Mouse (Mus musculus): ENCODE results near the gene Zdhhc5.
"Not testable (repeated sequence)": the region's sequence is repeated elsewhere in the genome, so short reads cannot be mapped to it uniquely, and the experiment has no call there.

The Zdhhc5 gene

DNA sequence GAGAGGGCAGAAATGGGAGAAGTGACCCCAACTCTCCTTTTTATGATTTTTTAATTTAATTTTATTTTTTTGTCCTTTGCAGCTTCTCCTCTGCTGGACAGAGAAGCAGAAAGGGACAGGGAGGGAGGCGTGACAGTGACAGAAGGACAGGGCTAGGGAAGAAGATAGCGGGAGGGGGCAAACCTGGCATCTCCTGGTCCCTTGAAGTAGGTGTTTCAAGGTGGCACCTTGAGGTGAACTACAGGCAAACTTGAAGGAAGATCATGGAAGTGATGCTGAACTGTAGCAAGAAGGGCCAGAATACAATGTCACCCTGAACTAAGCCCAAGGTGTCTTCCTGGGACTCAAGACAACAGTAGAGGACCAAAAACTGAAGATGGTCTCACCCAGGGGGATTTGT lies 19.9 kb upstream of the Zdhhc5 start:
- DNase-seq (ENCODE audit: low spot score): no peak

DNA sequence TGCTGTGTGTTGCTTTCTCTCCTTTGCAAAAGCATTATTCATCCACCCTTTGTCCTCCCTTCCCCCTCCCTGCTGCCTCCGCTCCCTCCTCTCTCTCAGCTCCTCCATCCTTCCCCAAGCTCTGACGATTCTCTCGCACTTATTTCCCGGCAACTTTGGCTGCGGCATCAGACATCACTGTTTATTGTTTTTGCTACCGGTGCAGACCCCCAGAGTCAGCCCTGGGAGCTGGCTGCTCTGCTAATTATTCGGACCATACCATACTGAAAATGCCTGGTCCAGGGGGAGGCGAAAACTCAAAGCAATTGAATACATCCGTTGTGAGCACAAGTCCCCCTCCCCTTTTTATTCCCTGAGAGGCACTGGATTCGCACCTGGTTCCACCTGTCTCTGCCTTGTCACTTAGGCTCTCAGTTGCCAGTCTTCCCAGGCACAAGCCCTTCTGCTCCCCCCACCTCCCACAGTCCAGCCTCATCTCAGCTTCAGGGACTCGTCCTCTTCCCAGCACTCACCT lies 19.4 kb upstream of the Zdhhc5 start:
- DNase-seq (ENCODE audit: low spot score): no peak

DNA sequence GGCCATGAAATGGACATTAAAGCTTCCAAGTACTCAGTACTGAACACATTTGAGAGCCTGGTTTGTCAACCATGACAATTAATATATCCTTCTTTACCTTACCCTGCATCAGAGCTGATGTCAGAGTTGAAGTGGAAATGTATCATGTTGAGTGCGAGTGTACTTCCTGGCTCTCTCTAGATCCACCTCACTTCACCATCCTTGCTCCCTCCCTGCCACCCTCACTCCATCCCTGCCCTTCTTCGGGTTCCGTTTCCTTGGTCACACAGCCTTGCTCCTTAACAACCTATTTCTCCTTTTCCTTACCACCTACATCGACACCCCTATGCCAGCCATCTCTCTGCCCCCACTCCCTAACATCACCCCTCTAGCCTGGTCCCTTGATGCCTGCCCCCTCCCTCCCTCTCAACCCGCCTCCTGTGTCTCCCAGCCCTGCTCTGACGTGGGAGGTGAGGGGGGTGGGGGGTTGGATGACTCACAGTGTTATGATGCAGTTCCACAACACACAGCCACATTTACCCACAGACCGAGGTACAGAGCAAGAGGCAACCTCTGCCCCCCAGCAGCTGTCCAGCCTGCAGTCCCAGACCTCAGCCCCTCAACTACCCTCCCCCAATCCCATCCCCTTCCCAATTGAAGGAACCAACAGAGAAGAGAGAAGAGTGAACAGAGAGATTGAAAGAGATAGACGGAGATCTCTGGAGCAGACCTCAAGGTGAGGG lies 18.8 kb upstream of the Zdhhc5 start, which contains the start of gene Ypel4:
Ypel4 (plus strand) TSS at position 480 of the 722 bp plus-strand sequence.
- peak; percentile 52 for DNase-seq (ENCODE audit: low spot score)

DNA sequence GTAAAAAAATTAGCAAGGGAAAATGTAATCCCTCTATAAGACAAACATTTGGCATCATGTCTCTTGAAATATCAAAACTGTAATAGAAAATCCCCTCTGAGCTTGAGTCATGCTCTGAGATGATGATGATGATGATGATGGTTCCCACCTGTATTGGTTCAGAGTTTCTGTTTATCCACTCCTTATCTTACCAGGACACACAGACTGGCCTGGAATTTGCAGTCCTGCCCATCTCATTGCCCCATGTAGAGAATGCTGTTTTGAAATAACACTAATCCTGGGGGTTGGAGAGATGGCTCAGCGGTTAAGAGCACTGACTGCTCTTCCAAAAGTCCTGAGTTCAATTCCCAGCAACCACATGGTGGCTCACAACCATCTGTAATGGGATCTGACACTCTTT lies 17.4 kb upstream of the Zdhhc5 start:
- DNase-seq (ENCODE audit: low spot score): no peak

DNA sequence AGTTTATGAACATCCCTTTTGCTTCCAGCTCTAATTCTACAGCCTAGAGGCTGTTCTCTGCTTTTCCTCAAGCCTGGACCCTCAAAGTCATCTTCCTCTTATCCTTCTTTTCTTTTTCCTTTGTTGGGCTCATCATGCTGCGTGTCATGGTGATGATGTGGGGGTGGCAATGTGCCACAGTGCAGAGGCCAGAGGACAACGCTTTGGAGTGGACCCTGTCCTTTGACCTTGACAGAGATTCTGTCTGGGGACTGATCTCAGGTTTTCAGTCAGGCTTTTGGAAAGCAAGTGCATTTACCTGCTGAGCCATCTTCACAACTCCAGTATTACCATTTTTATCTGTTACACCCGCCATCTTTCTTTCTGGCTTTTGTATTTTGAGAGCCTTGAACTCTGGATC lies 16.2 kb upstream of the Zdhhc5 start:
- no peak for DNase-seq (ENCODE audit: low spot score)

DNA sequence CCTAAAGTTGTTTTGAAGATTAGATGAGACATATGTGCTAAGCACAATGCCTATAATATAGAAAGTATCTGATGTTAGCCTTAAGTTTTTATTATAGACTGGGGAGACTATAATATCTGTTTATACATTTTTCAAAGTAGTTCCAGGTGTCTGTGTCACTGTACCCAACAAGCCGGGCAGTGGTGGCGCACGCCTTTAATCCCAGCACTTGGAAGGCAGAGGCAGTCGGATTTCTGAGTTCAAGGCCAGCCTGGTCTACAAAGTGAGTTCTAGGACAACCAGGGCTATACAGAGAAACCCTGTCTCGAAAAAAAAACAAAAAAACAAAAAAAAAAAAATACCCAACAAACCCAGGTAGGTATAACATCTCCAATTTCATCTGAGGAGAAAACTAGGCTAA lies 13.2 kb upstream of the Zdhhc5 start:
- not testable (repeated sequence) for DNase-seq (ENCODE audit: low spot score)

DNA sequence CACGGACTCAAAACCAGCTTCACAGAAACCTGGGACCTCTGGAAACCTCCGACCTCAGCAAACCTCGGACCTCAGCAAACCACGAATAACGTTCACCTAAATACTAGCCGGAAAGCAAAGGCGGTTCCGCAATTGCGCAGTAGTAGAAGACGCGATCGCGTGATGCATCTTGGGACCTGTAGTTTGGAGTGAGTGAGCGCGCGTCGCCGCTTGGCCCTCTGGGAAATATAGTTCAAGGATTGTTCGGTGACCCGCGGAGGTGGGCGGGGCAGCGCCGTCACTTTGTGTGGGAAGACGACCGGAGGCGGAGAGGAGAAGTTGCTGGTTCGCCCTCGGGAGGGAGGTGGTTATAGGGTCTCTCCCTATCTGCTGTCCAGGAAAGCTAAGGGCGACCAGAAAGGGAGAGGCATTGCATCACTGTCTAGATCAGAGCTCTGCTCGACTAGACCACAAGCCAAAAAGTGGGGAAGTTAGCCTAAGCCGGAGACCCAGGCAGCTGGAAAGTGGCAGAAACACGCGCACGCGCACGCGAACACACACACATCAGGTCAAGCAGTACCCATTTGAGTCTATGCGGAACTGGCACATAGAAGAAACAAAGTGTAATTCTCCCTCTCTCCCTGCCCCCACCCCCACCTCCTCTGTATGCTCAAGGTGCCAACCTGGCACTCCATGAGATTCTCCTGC lies 12.3 kb upstream of the Zdhhc5 start, which contains the start of gene Clp1:
Clp1 (minus strand) TSS at position 179 of the 687 bp plus-strand sequence.
- peak; percentile 97 for DNase-seq (ENCODE audit: low spot score)

DNA sequence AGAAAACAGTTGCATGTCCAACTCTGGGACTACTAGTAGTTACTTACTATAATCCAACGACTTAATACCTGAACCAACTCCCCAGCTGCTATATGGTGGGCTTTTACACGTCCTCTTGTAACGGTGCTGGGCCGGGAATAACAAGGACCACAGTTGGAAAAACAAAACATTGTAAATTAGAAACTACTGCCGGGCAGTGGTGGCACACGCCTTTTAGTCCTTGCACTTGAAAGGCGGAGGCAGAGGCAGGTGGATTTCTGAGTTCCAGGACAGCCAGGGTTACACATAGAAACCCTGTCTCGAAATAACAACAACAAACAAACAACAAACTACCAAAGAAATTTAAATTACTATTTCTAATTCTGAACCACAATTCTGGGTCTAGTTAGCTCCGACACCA lies 11.7 kb upstream of the Zdhhc5 start:
- no peak for DNase-seq (ENCODE audit: low spot score)

DNA sequence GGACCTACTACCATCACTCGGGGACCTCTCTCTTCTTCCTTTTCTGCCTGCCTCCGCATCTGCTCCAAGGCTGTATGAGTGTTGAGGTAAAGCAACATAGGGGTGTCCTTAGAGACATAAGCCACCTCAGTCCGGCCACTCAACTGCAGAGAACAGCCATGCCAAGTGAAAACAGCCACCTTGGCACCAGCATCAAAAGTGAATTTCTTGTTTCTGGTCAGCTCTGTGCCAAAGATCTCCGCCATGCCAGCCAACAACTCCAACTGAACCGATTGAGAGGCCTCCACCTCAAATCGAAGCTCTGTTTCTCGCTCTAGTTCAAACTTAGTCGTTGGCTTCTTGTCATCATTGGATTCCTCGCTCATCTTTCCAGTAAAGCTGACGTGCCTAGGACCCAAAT lies 10.8 kb upstream of the Zdhhc5 start:
- DNase-seq (ENCODE audit: low spot score): no peak

DNA sequence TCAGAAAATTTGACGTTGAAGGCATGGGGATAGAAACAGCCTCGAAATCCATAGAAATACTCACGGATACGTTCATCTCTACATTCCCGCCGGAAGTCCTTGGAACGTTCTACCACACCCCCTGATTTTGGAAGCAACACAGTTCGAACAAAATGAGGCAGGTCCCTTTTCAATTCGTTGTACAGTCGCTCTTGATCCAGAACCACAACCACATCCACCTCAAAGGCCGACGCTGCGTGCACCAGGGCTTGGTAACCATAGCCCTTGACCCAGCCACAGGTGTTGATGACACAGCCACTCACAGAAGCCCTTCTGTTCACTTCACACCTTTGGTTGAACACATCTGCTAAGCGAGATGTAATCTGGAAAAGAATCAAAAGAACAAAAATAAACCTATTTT lies 8.9 kb upstream of the Zdhhc5 start:
- no peak for DNase-seq (ENCODE audit: low spot score)

DNA sequence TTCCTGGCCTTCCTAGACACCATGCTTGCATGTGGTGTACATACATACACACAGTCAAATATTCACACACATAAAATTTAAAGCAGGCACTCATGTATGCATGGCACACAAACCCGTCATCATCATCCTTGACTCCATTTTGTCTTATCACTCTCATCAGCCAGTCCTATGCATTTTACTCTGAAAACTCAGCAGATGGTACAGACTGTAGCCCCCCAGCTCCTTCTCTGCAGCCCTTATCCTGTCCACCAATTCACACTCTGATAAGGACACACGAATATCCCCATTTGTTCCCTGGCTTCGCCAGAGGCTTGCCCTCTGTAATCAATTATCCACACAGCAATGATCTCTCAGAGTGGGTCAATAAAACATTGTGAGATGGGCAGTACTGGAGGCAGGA lies 6.2 kb upstream of the Zdhhc5 start:
- no peak for DNase-seq (ENCODE audit: low spot score)

DNA sequence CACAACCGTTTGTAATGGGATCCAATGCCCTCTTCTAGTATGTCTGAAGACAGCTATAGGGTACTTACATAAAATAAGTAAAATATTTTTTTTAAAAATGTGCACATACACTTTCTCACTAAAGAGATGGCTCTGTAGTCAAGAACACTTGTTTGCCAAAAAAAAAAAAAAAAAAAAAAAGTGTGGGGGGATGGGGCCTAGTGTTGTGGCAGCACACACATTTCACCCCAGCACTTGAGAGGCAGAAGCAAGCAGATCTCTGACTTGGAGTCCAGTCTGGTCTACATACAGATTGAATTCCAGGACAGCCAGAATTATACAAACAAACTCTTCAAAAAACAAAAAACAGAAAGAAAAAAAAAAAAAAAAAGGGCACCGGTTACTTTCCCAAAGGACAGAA lies 5.7 kb upstream of the Zdhhc5 start:
- DNase-seq (ENCODE audit: low spot score): no peak

DNA sequence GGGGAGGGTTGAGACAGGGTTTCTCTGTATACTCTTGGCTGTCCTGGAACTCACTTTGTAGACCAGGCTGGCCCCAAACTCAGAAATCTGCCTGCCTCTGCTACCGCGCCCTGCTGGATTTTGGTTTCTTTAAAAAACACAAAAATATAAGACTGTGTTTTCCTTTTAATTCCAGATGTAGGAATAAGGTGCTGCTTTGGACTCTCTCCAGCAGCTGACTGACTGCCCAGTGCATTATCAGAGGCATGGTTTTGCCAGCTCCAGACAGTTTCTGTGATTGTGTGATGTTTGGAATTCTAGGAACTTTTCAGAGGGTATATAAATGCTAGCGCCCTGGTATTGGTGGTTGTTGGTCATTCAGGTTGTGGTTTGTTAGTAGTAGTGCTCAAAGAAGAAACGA lies 2.4 kb upstream of the Zdhhc5 start:
- DNase-seq (ENCODE audit: low spot score): no peak

DNA sequence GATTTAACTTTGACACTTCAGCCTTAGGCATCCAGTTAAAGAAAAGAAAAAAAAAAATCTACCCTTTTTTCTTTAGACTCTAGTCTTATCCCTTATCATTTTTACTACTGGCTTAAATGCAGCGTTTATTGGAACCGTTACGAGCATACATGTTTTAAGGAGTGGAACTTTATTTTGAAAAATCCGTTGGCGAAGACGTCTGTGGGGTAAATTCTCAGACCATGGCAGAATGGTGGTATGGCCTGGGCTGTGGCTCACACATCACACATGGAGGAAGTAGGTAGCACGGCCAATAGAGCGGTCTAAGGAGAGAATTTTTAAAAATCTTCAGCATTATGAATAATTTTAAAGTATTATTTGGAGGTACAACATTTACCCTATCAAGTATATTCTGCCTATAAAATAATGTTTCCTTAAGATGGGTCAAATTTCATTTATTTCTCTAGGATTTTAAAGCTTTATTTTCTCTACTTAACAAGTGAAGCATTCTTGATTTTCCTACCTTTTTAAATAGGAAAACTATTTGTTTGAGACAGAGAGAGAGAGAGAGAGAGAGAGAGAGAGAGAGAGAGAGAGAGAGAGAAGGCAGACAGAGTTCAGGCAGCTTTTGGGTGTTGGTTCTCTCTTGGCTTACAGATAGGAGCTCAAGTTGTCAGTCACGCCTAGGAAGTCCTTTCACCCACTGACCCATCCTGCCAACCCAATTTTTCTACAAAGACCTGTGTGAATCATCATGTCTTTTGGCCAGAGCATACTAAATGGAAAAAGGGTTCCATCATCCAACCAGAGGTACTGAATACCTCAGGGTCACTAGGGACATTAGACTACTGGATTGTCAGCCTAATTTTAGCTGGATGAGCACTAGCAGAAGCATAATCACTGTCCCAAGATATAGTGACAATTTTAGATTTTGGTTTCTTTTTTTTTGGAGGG lies 1.7 kb upstream of the Zdhhc5 start:
- no peak for DNase-seq (ENCODE audit: low spot score)

DNA sequence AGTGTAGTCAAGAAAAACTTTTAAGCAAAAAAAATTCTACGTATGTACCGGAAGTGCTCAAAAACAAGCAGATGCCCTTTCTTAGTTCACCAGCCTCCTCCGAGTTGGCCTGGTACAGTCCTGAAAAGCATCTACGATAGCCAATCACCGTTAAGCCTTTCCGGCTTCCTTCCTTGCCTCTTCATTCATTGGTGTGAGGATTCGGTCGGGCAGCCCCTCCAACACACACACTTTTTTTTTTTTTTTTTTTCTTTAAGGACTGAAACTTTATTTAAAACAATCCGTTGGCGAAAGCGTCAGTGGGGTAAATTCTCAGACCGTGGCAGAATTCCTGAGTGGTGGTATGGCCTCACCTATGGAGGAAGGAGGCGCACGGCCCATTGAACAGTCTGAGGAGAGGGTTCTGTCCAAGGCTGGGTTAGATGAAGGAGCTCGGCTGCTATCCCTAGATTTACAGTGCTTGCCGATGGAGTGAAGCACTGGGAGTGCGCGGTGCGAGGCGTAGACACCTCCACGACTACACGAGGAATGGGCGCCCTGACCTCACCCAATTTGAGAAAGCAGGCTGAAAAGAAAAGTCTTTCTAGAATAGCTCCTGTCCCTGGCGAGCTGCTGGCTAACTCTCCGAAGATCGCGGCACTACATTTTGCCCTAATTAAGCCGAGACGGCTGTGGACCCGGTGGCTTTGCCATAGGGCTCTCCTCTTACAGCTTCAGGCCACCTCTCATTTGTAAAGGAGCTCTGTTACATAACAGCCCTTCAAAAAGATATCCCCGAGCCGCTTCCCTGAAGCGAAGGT lies 782 bp upstream of the Zdhhc5 start:
- DNase-seq (ENCODE audit: low spot score): peak; percentile 63

DNA sequence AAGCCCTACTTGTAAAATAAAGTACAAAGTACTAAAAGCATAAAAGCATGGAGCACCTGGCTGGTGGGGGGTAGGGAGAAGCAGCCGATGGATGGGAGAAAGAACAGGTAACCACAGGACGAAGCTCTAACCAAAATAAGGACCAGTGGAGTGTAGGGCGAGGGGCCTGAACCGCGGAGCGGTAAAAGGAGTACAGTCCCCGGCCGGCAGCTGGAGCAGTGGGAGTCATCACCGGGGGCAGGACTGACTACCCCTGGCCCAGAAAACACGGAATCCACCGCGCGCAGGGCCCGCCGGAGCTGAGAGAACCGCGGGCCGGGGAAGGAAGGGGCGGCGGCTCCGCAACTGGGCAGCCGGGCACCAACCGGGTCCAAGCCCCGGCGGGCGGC lies 564 bp downstream of the Zdhhc5 start:
- no peak for DNase-seq (ENCODE audit: low spot score)

DNA sequence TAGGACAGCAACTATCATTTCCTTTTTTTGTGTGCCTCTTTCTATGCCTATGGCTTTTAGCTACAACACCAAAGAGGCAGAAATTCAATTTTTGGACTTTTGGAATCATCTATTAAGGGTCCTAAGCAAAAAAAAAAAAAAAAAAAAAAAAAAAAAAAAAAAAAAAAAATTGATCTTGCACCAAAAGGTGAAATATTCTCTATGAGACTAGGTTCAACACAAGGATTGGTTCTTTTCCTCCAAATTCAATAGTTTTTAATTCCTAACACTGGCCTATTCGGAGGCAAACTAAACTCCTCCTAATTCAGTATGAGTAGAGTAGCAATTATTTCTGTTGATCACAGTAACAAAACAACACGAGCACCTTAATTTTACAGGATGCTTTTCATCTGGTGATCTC lies 3.1 kb downstream of the Zdhhc5 start:
- no peak for DNase-seq (ENCODE audit: low spot score)

DNA sequence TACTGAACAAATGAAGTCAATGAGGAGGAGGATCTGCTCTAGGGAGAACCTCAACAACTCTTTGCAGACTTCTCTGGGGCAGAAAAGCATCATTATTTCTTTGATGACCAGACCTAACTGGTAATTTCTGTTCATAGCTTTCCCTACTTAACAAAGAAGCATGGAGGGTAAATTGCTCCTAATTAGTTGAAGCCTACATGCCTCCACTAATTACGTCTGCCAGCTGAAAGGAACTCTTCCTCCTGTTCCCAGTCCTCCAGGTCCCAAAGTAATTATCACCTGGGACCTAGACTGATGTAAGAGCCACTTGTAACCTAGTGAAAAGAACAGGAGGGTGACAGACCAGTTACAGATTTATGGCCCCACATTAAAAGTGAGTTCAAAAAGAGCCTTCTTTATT lies 7.5 kb downstream of the Zdhhc5 start:
- no peak for DNase-seq (ENCODE audit: low spot score)

DNA sequence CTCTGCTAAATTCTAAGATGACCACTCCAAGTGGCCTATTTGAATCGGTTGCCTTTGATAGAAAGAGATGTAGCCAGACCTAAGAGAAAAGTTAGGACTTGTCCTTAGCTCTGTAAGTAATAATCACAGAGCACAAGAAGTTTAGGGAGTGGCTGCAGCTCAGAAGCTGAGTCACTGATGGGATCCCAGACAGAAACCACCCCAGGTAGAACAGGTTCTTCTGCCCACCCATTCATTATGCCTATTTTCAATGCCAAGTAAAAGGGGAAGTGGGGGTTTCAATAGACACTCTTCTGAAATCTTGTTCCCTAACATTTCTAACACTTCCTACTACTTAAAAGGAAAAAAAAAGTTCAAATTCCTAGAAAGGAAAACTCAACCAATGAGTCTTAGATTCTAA lies 9.7 kb downstream of the Zdhhc5 start:
- DNase-seq (ENCODE audit: low spot score): no peak

DNA sequence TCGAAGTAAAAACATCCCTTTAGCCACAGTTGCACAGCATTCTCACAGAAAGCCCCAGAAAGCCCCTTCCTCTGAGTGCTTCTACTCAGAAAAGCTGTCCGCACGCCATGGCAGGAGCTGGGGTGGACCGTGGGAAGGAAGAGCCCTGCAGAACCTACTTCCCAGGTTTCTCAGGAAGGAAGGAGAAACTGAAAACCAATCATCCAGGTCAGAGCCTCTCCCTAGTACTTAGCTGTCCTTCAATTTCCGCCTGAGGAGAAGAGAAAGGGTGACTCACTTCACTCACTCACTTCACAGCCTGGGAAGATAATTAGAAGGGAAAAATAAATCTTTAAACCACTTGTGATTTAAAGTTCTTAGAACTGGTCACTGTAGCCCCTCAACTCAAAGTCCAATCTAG lies 10.7 kb downstream of the Zdhhc5 start:
- no peak for DNase-seq (ENCODE audit: low spot score)

DNA sequence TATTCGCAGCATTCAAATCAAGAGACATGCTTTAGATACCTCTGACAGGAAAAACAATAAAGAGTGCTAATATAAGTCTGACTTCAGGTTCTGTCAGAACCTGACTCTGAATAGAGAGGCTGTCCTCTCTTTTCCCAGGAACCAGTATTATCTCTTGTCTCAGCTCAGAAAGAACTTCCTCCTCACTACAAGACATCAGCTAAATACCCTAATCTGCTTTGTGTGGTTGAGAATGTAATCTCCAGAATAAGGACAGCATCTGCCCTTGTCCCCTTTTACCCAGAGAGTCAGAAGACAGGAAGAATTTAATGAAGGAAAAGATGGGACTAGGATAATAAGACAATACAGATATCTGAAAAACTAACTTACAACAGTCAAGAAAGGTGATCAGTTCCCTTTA lies 11.5 kb downstream of the Zdhhc5 start:
- no peak for DNase-seq (ENCODE audit: low spot score)
